Mouse (Mus musculus): ENCODE measurements around the gene Olfr1034.
"Not testable (repeated sequence)": the region's sequence is repeated elsewhere in the genome, so short reads cannot be mapped to it uniquely, and the experiment has no call there.

DNA sequence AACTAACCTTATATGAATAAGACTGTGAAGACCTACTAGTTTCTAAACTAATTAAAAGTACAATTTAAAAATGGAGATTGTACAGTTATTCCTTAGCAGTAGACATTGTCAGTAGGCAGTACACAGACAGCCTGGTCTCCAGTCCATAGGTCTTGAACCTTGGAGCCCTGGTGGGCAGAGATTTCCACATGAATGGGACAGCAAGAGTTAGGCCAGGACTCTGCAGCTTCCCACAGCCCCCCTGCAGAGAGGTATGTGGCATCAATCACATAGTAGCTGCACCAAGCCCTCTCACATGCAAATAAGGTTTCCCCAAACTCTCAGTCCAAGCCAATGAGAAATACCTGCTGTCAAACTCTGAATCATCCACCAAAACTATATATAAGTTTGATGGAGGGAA lies 5.1 kb downstream of the Olfr1034 start:
- TF ChIP-seq POLR2A (IDR thresholded peaks at IDR 0.05; ENCODE audit: low read depth, low read length); CTCF (IDR thresholded peaks at IDR 0.05; ENCODE audit: extremely low read depth, insufficient read depth, insufficient read length, insufficient replicate concordance): not testable (repeated sequence)

Data from spleen, adult 2 months (tissue).